Mouse (Mus musculus) forebrain, postnatal 0 days (tissue): ENCODE measurements around the gene Cd40lg. TPM values are rescaled to one million over a fixed set of nuclear protein-coding genes. Genes with fewer than 3 reads are reported as not detected.

Source experiments
- ATAC-seq: fragments of 200-750 bp; cut with Nextera tagmentation; 2 replicates; pipeline ENCODE4 v1.8.0; 2017; ENCODE audit warnings: mild to moderate bottlenecking, moderate library complexity
- DNase-seq: peaks from one replicate; pipeline ENCODE4 v3.0.0-alpha.2; 2015
- H3K27ac ChIP-seq: fragments of 300-500 bp; sonication (generic); 2 replicates; pipeline ENCODE4 v1.5.1; 2014; ENCODE audit warnings: low read depth, mild to moderate bottlenecking, antibody characterized with exemption, low read length, moderate library complexity, mixed read lengths
- H3K27me3 ChIP-seq: fragments of 300-500 bp; sonication (generic); 2 replicates; pipeline ENCODE4 v1.6.1; 2014; ENCODE audit warnings: mild to moderate bottlenecking, low read length, mixed read lengths; ENCODE audit not compliant: insufficient read depth
- H3K36me3 ChIP-seq: fragments of 300-500 bp; sonication (generic); 2 replicates; pipeline ENCODE4 v1.6.1; 2014; ENCODE audit warnings: mild to moderate bottlenecking, moderate library complexity; ENCODE audit not compliant: insufficient read depth
- H3K4me1 ChIP-seq: fragments of 300-500 bp; sonication (generic); 2 replicates; pipeline ENCODE4 v1.6.1; 2014; ENCODE audit warnings: antibody characterized with exemption; ENCODE audit not compliant: insufficient read depth
- H3K4me2 ChIP-seq: fragments of 300-500 bp; sonication (generic); 2 replicates; pipeline ENCODE4 v1.6.1; 2014; ENCODE audit warnings: low read depth, mild to moderate bottlenecking, moderate library complexity
- H3K4me3 ChIP-seq: fragments of 300-500 bp; sonication (generic); 2 replicates; pipeline ENCODE4 v1.5.1; 2014; ENCODE audit warnings: low read depth, low read length, mixed read lengths
- H3K9ac ChIP-seq: fragments of 300-500 bp; sonication (generic); 2 replicates; pipeline ENCODE4 v1.6.1; 2014; ENCODE audit warnings: mild to moderate bottlenecking
- H3K9me3 ChIP-seq: fragments of 300-500 bp; sonication (generic); 2 replicates; pipeline ENCODE4 v1.6.1; 2016; ENCODE audit warnings: low read length
- CTCF ChIP-seq: sonication (generic); IDR thresholded peaks from 2 replicates; pipeline ENCODE4 v1.5.1; 2016; ENCODE audit warnings: antibody characterized with exemption, control low read depth, low read depth
- WGBS: fragments of 180-500 bp; shearing (Covaris S2); extraction: QIAGEN DNeasy Blood & Tissue Kit; methylation state at CpG from one replicate; pipeline ENCODE4 v1.1.7; 2014; 5-methylcytosine and 5-hydroxymethylcytosine counted together
- polyA plus RNA-seq: library from polyadenylated mRNA; unstranded; fragments of >200 nt; fragmentation: Nextera tagmentation; extraction: Ambion mirVana; gene quantifications from 2 replicates; pipeline ENCODE4 v1.2.1, GENCODE M21; 2015
- total RNA-seq: library from RNA; depleted of rRNA; stranded (reverse); fragments of >200 nt; gene quantifications from 2 replicates; pipeline ENCODE4 v1.2.3, GENCODE M21; 2014; rRNA removed

Cd40lg gene
- total RNA-seq, result not detected in 2 replicates
- polyA plus RNA-seq, result not detected in 2 replicates

DNA sequence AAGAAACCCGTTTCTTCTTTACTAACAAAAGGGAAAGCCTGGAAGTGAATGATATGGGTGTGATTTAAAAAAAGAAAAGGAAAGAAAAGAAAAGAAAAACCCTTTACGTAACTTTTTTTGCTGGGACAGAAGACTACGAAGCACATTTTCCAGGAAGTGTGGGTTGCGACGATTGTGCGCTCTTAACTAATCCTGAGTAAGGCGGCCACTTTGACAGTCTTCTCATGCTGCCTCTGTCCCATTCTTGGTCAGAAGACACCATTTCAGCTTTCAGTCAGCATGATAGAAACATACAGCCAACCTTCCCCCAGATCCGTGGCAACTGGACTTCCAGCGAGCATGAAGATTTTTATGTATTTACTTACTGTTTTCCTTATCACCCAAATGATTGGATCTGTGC lies at the start of gene Cd40lg:
Gene Cd40lg, plus strand, starts transcription at position 268 of the 400 bp plus-strand sequence.
- no peak for TF ChIP-seq CTCF
- Histone ChIP-seq H3K4me3 (no peak within 1 kb of the TSS), H3K4me2 (no peak within 1 kb of the TSS), H3K4me1 (no peaks in the 10 kb centered on the region), H3K27ac (no peak within 1 kb of the TSS), H3K27me3 (no peaks in the 10 kb centered on the region), H3K9ac (no peak within 1 kb of the TSS), H3K36me3 (no peaks in the 10 kb centered on the region), H3K9me3 (no peaks in the 10 kb centered on the region)
- WGBS, result 88% methylated on average over 9 of the region's 9 CpGs
- ATAC-seq (no peak), DNase-seq (no peak)

DNA sequence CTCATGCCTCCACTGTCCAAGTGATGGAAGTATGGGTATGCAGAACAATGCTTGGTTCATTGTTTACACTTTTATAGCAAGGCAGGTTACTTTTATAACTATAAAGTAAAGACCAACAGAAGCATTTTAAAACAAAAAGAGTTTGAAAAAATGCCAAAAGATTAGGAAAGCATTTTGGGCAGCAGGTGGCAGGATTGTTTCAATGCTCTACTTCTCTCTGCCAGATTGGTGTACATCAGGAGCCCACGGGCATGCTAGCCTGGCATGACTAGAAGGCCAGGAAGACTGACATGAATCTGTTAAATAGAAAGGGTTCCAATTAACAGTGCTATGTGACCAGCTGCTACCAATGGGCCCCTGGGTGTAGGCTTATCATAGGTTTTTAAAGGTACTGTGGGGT lies 45.4 kb upstream of the Cd40lg start:
- no peak overlapping the region for H3K9ac ChIP-seq
- H3K4me2 ChIP-seq, result no peak overlapping the region
- no peak for TF ChIP-seq CTCF
- no peaks in the 10 kb centered on the region for H3K27me3 ChIP-seq
- no peaks in the 10 kb centered on the region for H3K4me1 ChIP-seq
- no peak overlapping the region for H3K27ac ChIP-seq
- ATAC-seq (no peak), DNase-seq (peak; percentile 2)
- H3K9me3 ChIP-seq, result no peaks in the 10 kb centered on the region
- no peaks in the 10 kb centered on the region for H3K36me3 ChIP-seq
- H3K4me3 ChIP-seq, result no peak overlapping the region
- WGBS, result 39% methylated on average over 1 of the region's 1 CpGs

DNA sequence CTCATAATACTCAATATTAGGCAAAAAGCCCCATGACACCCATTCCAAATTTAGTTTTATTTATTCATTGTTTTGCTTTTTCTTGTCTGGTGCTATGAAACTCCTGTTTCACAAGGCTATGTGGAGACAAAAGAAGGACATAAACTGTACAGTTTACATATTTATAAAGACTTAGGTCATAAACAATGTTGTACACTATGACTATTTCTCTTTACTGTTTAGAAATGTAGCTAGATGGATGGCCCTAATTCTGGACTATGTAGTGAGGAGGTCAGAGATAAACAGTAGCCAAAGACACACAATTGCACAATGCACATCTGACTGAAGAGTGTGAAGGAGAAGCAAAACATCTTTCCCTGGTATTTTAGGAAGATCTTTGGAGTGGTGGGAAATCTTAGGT lies 40.7 kb upstream of the Cd40lg start:
- ATAC-seq (no peak), DNase-seq (no peak)
- Histone ChIP-seq H3K36me3 (no peaks in the 10 kb centered on the region), H3K4me1 (no peaks in the 10 kb centered on the region), H3K9me3 (no peaks in the 10 kb centered on the region), H3K9ac (no peak overlapping the region), H3K27me3 (no peaks in the 10 kb centered on the region), H3K4me3 (no peak overlapping the region), H3K4me2 (no peak overlapping the region), H3K27ac (no peak overlapping the region)
- TF ChIP-seq CTCF, result no peak

- DNase-seq (no peak), ATAC-seq (no peak)
- H3K4me2 ChIP-seq, result no peak overlapping the region
- WGBS, result 96% methylated on average over 13 of the region's 13 CpGs
- H3K36me3 ChIP-seq, result no peaks in the 10 kb centered on the region
- no peaks in the 10 kb centered on the region for H3K9me3 ChIP-seq
- H3K27ac ChIP-seq, result no peak overlapping the region
- no peaks in the 10 kb centered on the region for H3K27me3 ChIP-seq
- TF ChIP-seq CTCF, result no peak
- H3K4me1 ChIP-seq, result no peaks in the 10 kb centered on the region
- no peak overlapping the region for H3K9ac ChIP-seq
- no peak overlapping the region for H3K4me3 ChIP-seq
These were observed 34.6 kb upstream of the Cd40lg start for GRCm38 (mm10) chrX:57177225-57177779.

- no peak overlapping the region for H3K9ac ChIP-seq
- DNase-seq (no peak), ATAC-seq (no peak)
- WGBS, result 87% methylated on average over 2 of the region's 2 CpGs
- no peak overlapping the region for H3K4me2 ChIP-seq
- no peak for TF ChIP-seq CTCF
- H3K4me1 ChIP-seq, result no peaks in the 10 kb centered on the region
- H3K36me3 ChIP-seq, result no peaks in the 10 kb centered on the region
- H3K27me3 ChIP-seq, result no peaks in the 10 kb centered on the region
- no peaks in the 10 kb centered on the region for H3K9me3 ChIP-seq
- no peak overlapping the region for H3K4me3 ChIP-seq
- no peak overlapping the region for H3K27ac ChIP-seq
These were observed 29.5 kb upstream of the Cd40lg start for GRCm38 (mm10) chrX:57182470-57182869.

GRCm38 (mm10) chrX:57183359-57183758 lies 28.6 kb upstream of the Cd40lg start:
- no peak for TF ChIP-seq CTCF
- no peak overlapping the region for H3K27ac ChIP-seq
- DNase-seq (no peak), ATAC-seq (no peak)
- H3K4me2 ChIP-seq, result no peak overlapping the region
- no peaks in the 10 kb centered on the region for H3K27me3 ChIP-seq
- WGBS, result 90% methylated on average over 3 of the region's 3 CpGs
- H3K4me3 ChIP-seq, result no peak overlapping the region
- H3K4me1 ChIP-seq, result no peaks in the 10 kb centered on the region
- H3K36me3 ChIP-seq, result no peaks in the 10 kb centered on the region
- no peak overlapping the region for H3K9ac ChIP-seq
- no peaks in the 10 kb centered on the region for H3K9me3 ChIP-seq

DNA sequence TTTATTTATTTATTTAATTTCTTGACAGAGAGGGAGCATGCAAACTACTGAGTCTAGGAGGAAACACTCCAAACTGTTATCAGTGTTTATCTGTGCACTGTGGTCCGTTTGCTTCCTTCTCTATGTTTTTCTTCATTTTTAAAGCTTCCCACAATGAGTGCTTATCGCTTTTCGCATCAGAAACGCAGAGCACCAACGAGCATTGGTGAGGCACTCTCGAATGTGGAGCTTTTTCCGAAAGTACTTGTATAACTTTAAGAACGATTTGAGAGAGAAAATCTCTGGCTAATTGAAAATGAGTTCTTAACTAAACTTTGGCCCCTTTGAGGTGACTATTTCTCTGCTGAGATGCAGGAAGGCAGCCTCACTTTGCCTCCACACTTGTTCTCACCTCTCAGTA lies 24.6 kb upstream of the Cd40lg start:
- no peaks in the 10 kb centered on the region for H3K4me1 ChIP-seq
- DNase-seq, result no peak
- H3K4me3 ChIP-seq, result no peak overlapping the region
- WGBS, result 86% methylated on average over 8 of the region's 8 CpGs
- no peaks in the 10 kb centered on the region for H3K36me3 ChIP-seq
- no peaks in the 10 kb centered on the region for H3K27me3 ChIP-seq
- TF ChIP-seq CTCF, result no peak
- H3K4me2 ChIP-seq, result no peak overlapping the region
- ATAC-seq, result no peak
- H3K27ac ChIP-seq, result no peak overlapping the region
- H3K9me3 ChIP-seq, result no peaks in the 10 kb centered on the region
- no peak overlapping the region for H3K9ac ChIP-seq

DNA sequence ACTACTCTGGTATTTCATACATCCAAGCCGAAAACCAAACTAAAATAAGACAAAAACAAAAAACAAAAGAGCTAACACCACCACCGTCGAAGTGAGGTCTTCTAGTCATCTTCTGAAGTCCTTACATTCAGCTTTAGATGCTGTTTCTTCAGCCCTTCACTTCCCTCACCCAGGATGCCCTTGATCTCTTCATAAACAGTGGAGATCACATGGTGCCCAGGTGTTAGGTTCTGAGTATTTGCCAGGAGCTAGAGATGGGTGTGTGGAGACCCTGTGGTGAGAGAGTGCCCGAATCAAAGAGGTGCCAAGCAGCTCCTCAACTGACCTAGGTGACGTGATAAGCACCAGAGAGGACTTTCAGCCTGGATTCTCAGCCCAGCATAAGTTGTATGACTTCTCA lies 22.6 kb upstream of the Cd40lg start:
- no peak overlapping the region for H3K4me2 ChIP-seq
- no peak for ATAC-seq
- no peaks in the 10 kb centered on the region for H3K36me3 ChIP-seq
- no peak overlapping the region for H3K9ac ChIP-seq
- H3K4me3 ChIP-seq, result no peak overlapping the region
- H3K4me1 ChIP-seq, result no peaks in the 10 kb centered on the region
- no peaks in the 10 kb centered on the region for H3K27me3 ChIP-seq
- H3K9me3 ChIP-seq, result no peaks in the 10 kb centered on the region
- DNase-seq, result no peak
- H3K27ac ChIP-seq, result no peak overlapping the region
- no peak for TF ChIP-seq CTCF
- WGBS, result 74% methylated on average over 5 of the region's 5 CpGs
